Comparison of ENCODE assay signal across 13 mouse cellular contexts in genomic region chr11:81972044-81972443, GRCm38 (mm10). TPM values are rescaled to one million over a fixed set of nuclear protein-coding genes. Genes with fewer than 3 reads are reported as not detected.
A peak's percentile ranks its signal among the peaks of the same experiment; 100 is the strongest.
DNase-seq lines count a peak whose midpoint lies in the region; ATAC-seq lines count a peak whose summit lies in the region.
"Had no signal": no experiment of that assay in that cellular context is flagged by ENCODE, and none has a peak within 500 bp of the region (broad histone marks: within the 10 kb centered on the region; RNA-seq: fewer than 3 reads in every experiment).

No protein-coding gene starts in this region.

- H3K36me3 ChIP-seq in hindbrain, embryonic 11.5 days (ENCODE audit: control insufficient read depth, insufficient read depth, low read length) = no peaks in the 10 kb centered on the region
- H3K36me3 ChIP-seq in hindbrain, embryonic 14.5 days (replicated peaks; ENCODE audit: control insufficient read depth, insufficient read depth) = no peaks in the 10 kb centered on the region
- H3K36me3 ChIP-seq in splenic B cell, adult 2 months (ENCODE audit: control insufficient read depth, insufficient read depth, low read length, poor library complexity, severe bottlenecking) = no peaks in the 10 kb centered on the region
- H3K36me3 ChIP-seq: hindbrain, embryonic 15.5 days; limb, embryonic 10.5 days had no signal

- DNase-seq in hindbrain, embryonic 11.5 days (ENCODE audit: low spot score) = peak; percentile 34
- no peak for DNase-seq in hindbrain, embryonic 14.5 days (ENCODE audit: low spot score)
- peak; percentile 30 for DNase-seq in right cerebral cortex, postnatal 14 days
- no peak for DNase-seq in right cerebral cortex, postnatal 36 days (ENCODE audit: low spot score in 2 of 2)
- DNase-seq in ZHBTc4 (ENCODE audit: low read depth, low spot score) = peak; percentile 44
- peak; percentile 13 for DNase-seq in splenic B cell, adult 2 months (ENCODE audit: low read depth, low spot score)
- no peak for DNase-seq in heart, postnatal 10 days
- DNase-seq in adrenal gland, postnatal 4 days (ENCODE audit: low spot score in 2 of 2) = no peak
- DNase-seq: embryo, embryonic 11 days; heart, adult 11 months; lung, postnatal 14 days had no signal

- H3K9ac ChIP-seq in hindbrain, embryonic 11.5 days (ENCODE audit: low read depth, low read length) = no peak overlapping the region
- H3K9ac ChIP-seq in hindbrain, embryonic 14.5 days = no peak overlapping the region
- H3K9ac ChIP-seq: hindbrain, embryonic 15.5 days had no signal

- H3K27ac ChIP-seq in hindbrain, embryonic 11.5 days (ENCODE audit: low read depth, low read length) = no peak overlapping the region
- no peak overlapping the region for H3K27ac ChIP-seq in hindbrain, embryonic 14.5 days
- H3K27ac ChIP-seq: hindbrain, embryonic 15.5 days; limb, embryonic 10.5 days had no signal

- no peaks in the 10 kb centered on the region for H3K4me1 ChIP-seq in hindbrain, embryonic 11.5 days (replicated peaks; ENCODE audit: control insufficient read depth, insufficient read depth, low read length)
- H3K4me1 ChIP-seq in hindbrain, embryonic 14.5 days (replicated peaks; ENCODE audit: control insufficient read depth, insufficient read depth, low read length) = peaks cover 21% of the 10 kb centered on the region; the same call in 1 of the 2 replicates

- H3K4me3 ChIP-seq in hindbrain, embryonic 11.5 days (ENCODE audit: low read depth, low read length) = no peak overlapping the region
- no peak overlapping the region for H3K4me3 ChIP-seq in hindbrain, embryonic 14.5 days (replicated peaks; ENCODE audit: low read length)
- H3K4me3 ChIP-seq: hindbrain, embryonic 15.5 days; limb, embryonic 10.5 days had no signal

- 52% methylated on average over 3 of the region's 3 CpGs for WGBS in hindbrain, embryonic 11.5 days
- 60% methylated on average over 3 of the region's 3 CpGs for WGBS in hindbrain, embryonic 14.5 days

- no peak for ATAC-seq in hindbrain, embryonic 11.5 days (ENCODE audit: low FRiP score)
- ATAC-seq in hindbrain, embryonic 14.5 days (ENCODE audit: low FRiP score) = no peak

- H3K27me3 ChIP-seq in hindbrain, embryonic 11.5 days (ENCODE audit: control insufficient read depth, insufficient read depth, low read length) = peaks cover 12% of the 10 kb centered on the region
- H3K27me3 ChIP-seq in hindbrain, embryonic 14.5 days (ENCODE audit: control insufficient read depth, insufficient read depth, low read length) = peaks cover 12% of the 10 kb centered on the region; the same call in 1 of the 2 replicates
- no peaks in the 10 kb centered on the region for H3K27me3 ChIP-seq in splenic B cell, adult 2 months (ENCODE audit: control insufficient read depth, insufficient read depth, low read length, poor library complexity, severe bottlenecking)
- H3K27me3 ChIP-seq: hindbrain, embryonic 15.5 days had no signal

- no peak overlapping the region for H3K4me2 ChIP-seq in hindbrain, embryonic 11.5 days (replicated peaks; ENCODE audit: low read depth, low read length)
- H3K4me2 ChIP-seq in hindbrain, embryonic 14.5 days (replicated peaks) = no peak overlapping the region
- H3K4me2 ChIP-seq: hindbrain, embryonic 15.5 days had no signal

- no peaks in the 10 kb centered on the region for H3K9me3 ChIP-seq in hindbrain, embryonic 11.5 days (ENCODE audit: control insufficient read depth, low read length)
- no peaks in the 10 kb centered on the region for H3K9me3 ChIP-seq in hindbrain, embryonic 14.5 days (ENCODE audit: control insufficient read depth, low read length)
- H3K9me3 ChIP-seq: hindbrain, embryonic 15.5 days; limb, embryonic 10.5 days had no signal

- intact Hi-C loops in heart, postnatal 10 days (cut with DNase I) = loop anchor here (10.0 kb wide), 2 partner anchors 197 to 297 kb away; no protein-coding TSS in a partner anchor

RNA-seq across cellular contexts. Expression of gene Asic2, which starts 3.8 kb away (rescaled TPM):
- 1.3 and 1.7 TPM in 2 replicates for polyA plus RNA-seq in hindbrain, embryonic 11.5 days (2014; fragmentation: Nextera tagmentation; extraction: Ambion mirVana)
- 12.4 and 14.7 TPM in 2 replicates for polyA plus RNA-seq in hindbrain, embryonic 14.5 days (2014; fragmentation: Nextera tagmentation; extraction: Ambion mirVana)
- total RNA-seq in heart, postnatal 10 days (2021) = not detected
- total RNA-seq in adrenal gland, postnatal 4 days (2021) = 1 to 10 TPM; 4.4 to 6.0 TPM

Comparison
In these comparisons a context has a peak if more than half of its experiments do, and no peak if none do; other contexts are left out.
1. DNase-seq: peak in hindbrain, embryonic 11.5 days (single experiment), right cerebral cortex, postnatal 14 days (single experiment), ZHBTc4 (single experiment) and splenic B cell, adult 2 months (single experiment); none in hindbrain, embryonic 14.5 days (single experiment), right cerebral cortex, postnatal 36 days (0 of 2), heart, postnatal 10 days (0 of 2) and adrenal gland, postnatal 4 days (0 of 2).
2. RNA of gene Asic2, which starts 3.8 kb away (total RNA-seq): 4.4 to 6.0 TPM in adrenal gland, postnatal 4 days; not detected in heart, postnatal 10 days; every median in the first group is over 4 times any median in the second.